Mouse (Mus musculus) MEL (cell line): ENCODE measurements around the gene Timd2. TPM values are rescaled to one million over a fixed set of nuclear protein-coding genes. Genes with fewer than 3 reads are reported as not detected.

ENCODE experiments used
- DNase-seq: peaks from one replicate; pipeline ENCODE4 v3.0.0; 2011; ENCODE audit warnings: low read depth, low spot score
- H3K27ac ChIP-seq: 2 replicates; pipeline ENCODE4 v1.5.1; 2012; ENCODE audit warnings: low read depth, mild to moderate bottlenecking, control low read depth, low read length, moderate library complexity; ENCODE audit not compliant: control insufficient read depth
- H3K27me3 ChIP-seq, 2 experiments: fragments of 150-350 bp in 1 of 2; sonication (generic) in 1 of 2; 2 replicates each; pipeline ENCODE4 v1.6.1; 2012; ENCODE audit warnings: low read length in 2 of 2, mild to moderate bottlenecking in 2 of 2, improper control_type of control experiment in 1 of 2, moderate library complexity in 1 of 2; ENCODE audit not compliant: insufficient read depth in 2 of 2, control insufficient read depth in 1 of 2
- H3K36me3 ChIP-seq, 2 experiments: 2 replicates each; pipeline ENCODE4 v1.6.1; 2012 to 2014; ENCODE audit warnings: low read length in 2 of 2, improper control_type of control experiment in 1 of 2, inconsistent platforms in 1 of 2, mild to moderate bottlenecking in 1 of 2; ENCODE audit not compliant: insufficient read depth in 2 of 2, control insufficient read depth in 1 of 2
- H3K4me1 ChIP-seq, 2 experiments: fragments of 150-350 bp in 1 of 2; sonication (generic) in 1 of 2; 2 replicates each; pipeline ENCODE4 v1.6.1; 2012; ENCODE audit warnings: low read length in 2 of 2, improper control_type of control experiment in 1 of 2, mild to moderate bottlenecking in 1 of 2; ENCODE audit not compliant: insufficient read depth in 2 of 2, control insufficient read depth in 1 of 2
- H3K4me3 ChIP-seq, 2 experiments: fragments of 150-350 bp in 1 of 2; sonication (generic) in 1 of 2; 2 replicates each; pipeline ENCODE4 v1.5.1; 2012; ENCODE audit warnings: low read depth in 2 of 2, low read length in 2 of 2, mild to moderate bottlenecking in 2 of 2, moderate library complexity in 2 of 2, control low read depth in 1 of 2, improper control_type of control experiment in 1 of 2; ENCODE audit not compliant: control insufficient read depth in 1 of 2, insufficient read depth in 1 of 2
- H3K79me2 ChIP-seq: 2 replicates; pipeline ENCODE4 v1.6.1; 2012; ENCODE audit warnings: mild to moderate bottlenecking, low read length, moderate library complexity; ENCODE audit not compliant: control insufficient read depth, poor library complexity, insufficient read depth
- H3K9ac ChIP-seq: 2 replicates; pipeline ENCODE4 v1.6.1; 2012; ENCODE audit warnings: low read depth, mild to moderate bottlenecking, control low read depth, low read length, moderate library complexity; ENCODE audit not compliant: control insufficient read depth, poor library complexity, severe bottlenecking
- H3K9me3 ChIP-seq: fragments of 150-350 bp; sonication (generic); replicated peaks from 2 replicates; pipeline ENCODE4 v1.6.1; 2012; ENCODE audit warnings: mild to moderate bottlenecking, low read length, improper control_type of control experiment, moderate library complexity; ENCODE audit not compliant: insufficient read depth
- BHLHE40 ChIP-seq: IDR thresholded peaks from 2 replicates; pipeline ENCODE4 v1.6.1; 2012; ENCODE audit warnings: low read depth, mild to moderate bottlenecking, inconsistent platforms, low read length, improper control_type of control experiment, borderline replicate concordance
- CHD1 ChIP-seq: IDR thresholded peaks from 2 replicates; pipeline ENCODE4 v1.6.1; 2012; ENCODE audit warnings: low read depth, mild to moderate bottlenecking, inconsistent platforms, low read length, improper control_type of control experiment
- CHD2 ChIP-seq: IDR thresholded peaks from 2 replicates; pipeline ENCODE4 v1.6.1; 2011; ENCODE audit warnings: low read length, improper control_type of control experiment
- CTCF ChIP-seq, 3 experiments: IDR thresholded peaks in 2 of 3; conservative IDR thresholded peaks in 1 of 3; 2 replicates each; pipeline ENCODE4 v1.5.1; 2011 to 2012; ENCODE audit warnings: low read length in 3 of 3, low read depth in 2 of 3, mild to moderate bottlenecking in 2 of 3, improper control_type of control experiment in 1 of 3, inconsistent platforms in 1 of 3, mixed read lengths in 1 of 3, moderate library complexity in 1 of 3; ENCODE audit not compliant: control insufficient read depth in 1 of 3, insufficient read depth in 1 of 3, poor library complexity in 1 of 3, severe bottlenecking in 1 of 3
- E2F4 ChIP-seq: IDR thresholded peaks from 2 replicates; pipeline ENCODE4 v1.6.1; 2011; ENCODE audit warnings: low read depth, low read length, improper control_type of control experiment, borderline replicate concordance
- EP300 ChIP-seq, 2 experiments: IDR thresholded peaks; 2 replicates each; pipeline ENCODE4 v1.6.1; 2011; ENCODE audit warnings: improper control_type of control experiment in 2 of 2, low read length in 2 of 2, low read depth in 1 of 2, mild to moderate bottlenecking in 1 of 2
- ETS1 ChIP-seq: IDR thresholded peaks from 2 replicates; pipeline ENCODE4 v1.6.1; 2012; ENCODE audit warnings: low read depth, mild to moderate bottlenecking, inconsistent platforms, low read length, improper control_type of control experiment, moderate library complexity
- GABPA ChIP-seq: IDR thresholded peaks from 2 replicates; pipeline ENCODE4 v1.6.1; 2012; ENCODE audit warnings: low read depth, mild to moderate bottlenecking, inconsistent platforms, low read length, improper control_type of control experiment, moderate library complexity
- MAFK ChIP-seq: IDR thresholded peaks from 2 replicates; pipeline ENCODE4 v1.6.1; 2011; ENCODE audit warnings: low read depth, mild to moderate bottlenecking, low read length, improper control_type of control experiment, borderline replicate concordance
- MAX ChIP-seq: IDR thresholded peaks from 2 replicates; pipeline ENCODE4 v1.6.1; 2011; ENCODE audit warnings: low read length, improper control_type of control experiment
- MAZ ChIP-seq: IDR thresholded peaks from 2 replicates; pipeline ENCODE4 v1.6.1; 2012; ENCODE audit warnings: low read depth, mild to moderate bottlenecking, inconsistent platforms, low read length, improper control_type of control experiment
- MEF2A ChIP-seq: IDR thresholded peaks from 2 replicates; pipeline ENCODE4 v1.6.1; 2014; ENCODE audit warnings: low read depth, mild to moderate bottlenecking, inconsistent platforms, low read length, improper control_type of control experiment; ENCODE audit not compliant: poor library complexity, insufficient replicate concordance, severe bottlenecking; ENCODE audit errors: extremely low read depth
- MYB ChIP-seq: IDR thresholded peaks from 2 replicates; pipeline ENCODE4 v1.6.1; 2011; ENCODE audit warnings: mild to moderate bottlenecking, low read depth, low read length, improper control_type of control experiment
- MYC ChIP-seq: IDR thresholded peaks from 2 replicates; pipeline ENCODE4 v1.6.1; 2011; ENCODE audit warnings: low read depth, mild to moderate bottlenecking, low read length, improper control_type of control experiment, moderate library complexity
- POLR2AphosphoS2 ChIP-seq: IDR thresholded peaks from 2 replicates; pipeline ENCODE4 v1.6.1; 2011; ENCODE audit warnings: low read length, improper control_type of control experiment
- POLR2AphosphoS5 ChIP-seq: IDR thresholded peaks from 2 replicates; pipeline ENCODE4 v1.6.1; 2012; ENCODE audit warnings: low read depth, borderline replicate concordance, mild to moderate bottlenecking, inconsistent platforms, low read length, moderate library complexity, mixed read lengths
- RCOR1 ChIP-seq: IDR thresholded peaks from 2 replicates; pipeline ENCODE4 v1.6.1; 2012; ENCODE audit warnings: low read depth, mild to moderate bottlenecking, inconsistent platforms, low read length, improper control_type of control experiment
- SIN3A ChIP-seq: IDR thresholded peaks from 2 replicates; pipeline ENCODE4 v1.6.1; 2012; ENCODE audit warnings: low read length, improper control_type of control experiment, inconsistent platforms
- SMC3 ChIP-seq: IDR thresholded peaks from 2 replicates; pipeline ENCODE4 v1.6.1; 2011; ENCODE audit warnings: low read depth, low read length, improper control_type of control experiment
- TBP ChIP-seq: IDR thresholded peaks from 2 replicates; pipeline ENCODE4 v1.8.0; 2011; ENCODE audit warnings: low read depth, low read length, improper control_type of control experiment
- TCF12 ChIP-seq: IDR thresholded peaks from 2 replicates; pipeline ENCODE4 v1.6.1; 2014; ENCODE audit warnings: low read depth, mild to moderate bottlenecking, inconsistent platforms, low read length, improper control_type of control experiment, moderate library complexity
- UBTF ChIP-seq: IDR thresholded peaks from 2 replicates; pipeline ENCODE4 v1.6.1; 2012; ENCODE audit warnings: low read depth, mild to moderate bottlenecking, inconsistent platforms, low read length, improper control_type of control experiment, moderate library complexity, borderline replicate concordance; ENCODE audit not compliant: insufficient read depth
- ZC3H11A ChIP-seq: IDR thresholded peaks from 2 replicates; pipeline ENCODE4 v1.6.1; 2012; ENCODE audit warnings: low read depth, mild to moderate bottlenecking, inconsistent platforms, low read length, improper control_type of control experiment
- ZKSCAN1 ChIP-seq: IDR thresholded peaks from 2 replicates; pipeline ENCODE4 v1.6.1; 2012; ENCODE audit warnings: low read depth, mild to moderate bottlenecking, inconsistent platforms, low read length, improper control_type of control experiment, moderate library complexity
- ZNF384 ChIP-seq: IDR thresholded peaks from 2 replicates; pipeline ENCODE4 v1.6.1; 2012; ENCODE audit warnings: low read depth, mild to moderate bottlenecking, inconsistent platforms, low read length, improper control_type of control experiment
- polyA plus RNA-seq, 2 experiments: library from polyadenylated mRNA; stranded (reverse) in 1 of 2; unstranded in 1 of 2; fragments of >175 nt in 1 of 2; fragments of >200 nt in 1 of 2; gene quantifications; 2 replicates each; pipeline versions ENCODE4 v1.2.1 to v1.2.4; 2012; ENCODE audit warnings: low replicate concordance in 2 of 2, low read depth in 1 of 2; ENCODE audit not compliant: insufficient read length in 2 of 2, insufficient read depth in 1 of 2, missing spikeins in 1 of 2
- total RNA-seq: library from RNA; depleted of rRNA; stranded (reverse); fragments of 300-350 nt; gene quantifications from 2 replicates; pipeline ENCODE4 v1.2.3, GENCODE M21; 2012

Gene Timd2
- total and polyA plus RNA-seq, 3 experiments: not detected

- no peaks in the 10 kb centered on the region for H3K36me3 ChIP-seq
- no peak for DNase-seq
- no peaks in the 10 kb centered on the region for H3K4me1 ChIP-seq
- no peaks in the 10 kb centered on the region for H3K9me3 ChIP-seq
- H3K9ac ChIP-seq: no peak overlapping the region
- peaks cover 0 to 1% of the 10 kb centered on the region in 2 experiments; a peak in 1 of 4 replicates for H3K27me3 ChIP-seq
- TF ChIP-seq UBTF (no peak), MYB (no peak), EP300 (IDR thresholded peaks at IDR 0.05; ENCODE audit: low read depth in 1 of 2, low read length in 2 of 2) (no peak), MEF2A (no peak), POLR2AphosphoS5 (no peak), MYC (no peak), TBP (no peak), E2F4 (no peak), ZNF384 (no peak), RCOR1 (no peak), CTCF (IDR thresholded peaks at IDR 0.05 in 2 of 3, conservative IDR thresholded peaks at IDR 0.05 in 1 of 3; ENCODE audit: control insufficient read depth in 1 of 3, insufficient read depth in 1 of 3, low read depth in 2 of 3, low read length in 3 of 3, poor library complexity in 1 of 3, severe bottlenecking in 1 of 3) (no peak), CHD2 (no peak)
- no peak overlapping the region for H3K4me3 ChIP-seq
- no peaks in the 10 kb centered on the region for H3K79me2 ChIP-seq
- H3K27ac ChIP-seq: no peak overlapping the region
Observed at GRCm38 (mm10) chr11:46682842-46683241, 24.0 kb downstream of the Timd2 start.

GRCm38 (mm10) chr11:46667938-46668337 is 38.9 kb downstream of the Timd2 start:
- no peaks in the 10 kb centered on the region for H3K79me2 ChIP-seq
- DNase-seq: no peak
- TF ChIP-seq CHD1 (no peak), ZC3H11A (no peak), TBP (no peak), MYC (no peak), BHLHE40 (no peak), GABPA (no peak), POLR2AphosphoS2 (no peak), SIN3A (no peak), MAX (no peak), MAZ (no peak), EP300 (IDR thresholded peaks at IDR 0.05; ENCODE audit: low read depth in 1 of 2, low read length in 2 of 2) (no peak), E2F4 (no peak), SMC3 (no peak), MAFK (no peak), POLR2AphosphoS5 (no peak), MEF2A (no peak), TCF12 (no peak), CHD2 (no peak), ZKSCAN1 (no peak), ETS1 (no peak)
- H3K27me3 ChIP-seq: peaks cover 0 to 2% of the 10 kb centered on the region in 2 experiments; a peak in 1 of 4 replicates
- H3K9me3 ChIP-seq: no peaks in the 10 kb centered on the region
- no peaks in the 10 kb centered on the region for H3K4me1 ChIP-seq
- no peak overlapping the region for H3K9ac ChIP-seq
- no peaks in the 10 kb centered on the region for H3K36me3 ChIP-seq
- no peak overlapping the region for H3K4me3 ChIP-seq
- H3K27ac ChIP-seq: no peak overlapping the region
